Mouse (Mus musculus) lung, postnatal 0 days (tissue): ENCODE results near the gene Pdxdc1. TPM values are rescaled to one million over a fixed set of nuclear protein-coding genes. Genes with fewer than 3 reads are reported as not detected.

Experiments
- ATAC-seq: fragments of 200-750 bp; cut with Nextera tagmentation; 2 replicates; pipeline ENCODE4 v1.8.0; 2017; ENCODE audit warnings: moderate library complexity
- DNase-seq: peaks from one replicate; pipeline ENCODE4 v3.0.0-alpha.2; 2016; ENCODE audit warnings: low spot score
- H3K27ac ChIP-seq: fragments of 300-500 bp; sonication (generic); 2 replicates; pipeline ENCODE4 v1.5.1; 2014; ENCODE audit warnings: antibody characterized with exemption, mild to moderate bottlenecking, low read length, mixed read lengths
- H3K27me3 ChIP-seq: fragments of 300-500 bp; sonication (generic); replicated peaks from 2 replicates; pipeline ENCODE4 v1.6.1; 2014; ENCODE audit warnings: low read length, mixed read lengths; ENCODE audit not compliant: insufficient read depth
- H3K36me3 ChIP-seq: fragments of 300-500 bp; sonication (generic); 2 replicates; pipeline ENCODE4 v1.6.1; 2014; ENCODE audit warnings: low read length, mixed read lengths; ENCODE audit not compliant: insufficient read depth
- H3K4me1 ChIP-seq: fragments of 300-500 bp; sonication (generic); 2 replicates; pipeline ENCODE4 v1.6.1; 2014; ENCODE audit warnings: antibody characterized with exemption, low read depth, low read length, mixed read lengths; ENCODE audit not compliant: insufficient read depth
- H3K4me2 ChIP-seq: fragments of 300-500 bp; sonication (generic); replicated peaks from 2 replicates; pipeline ENCODE4 v1.6.1; 2014; ENCODE audit warnings: low read depth, mild to moderate bottlenecking, low read length, moderate library complexity, mixed read lengths
- H3K4me3 ChIP-seq: fragments of 300-500 bp; sonication (generic); 2 replicates; pipeline ENCODE4 v1.5.1; 2014; ENCODE audit warnings: low read depth, low read length
- H3K9ac ChIP-seq: fragments of 300-500 bp; sonication (generic); replicated peaks from 2 replicates; pipeline ENCODE4 v1.6.1; 2014; ENCODE audit warnings: low read depth, mild to moderate bottlenecking
- H3K9me3 ChIP-seq: fragments of 300-500 bp; sonication (generic); 2 replicates; pipeline ENCODE4 v1.6.1; 2016; ENCODE audit warnings: low read length, mixed read lengths
- CTCF ChIP-seq: IDR thresholded peaks from 2 replicates; pipeline ENCODE4 v1.5.1; 2016; ENCODE audit warnings: antibody characterized with exemption, mild to moderate bottlenecking
- EP300 ChIP-seq: IDR thresholded peaks from 2 replicates; pipeline ENCODE4 v1.6.1; 2016; ENCODE audit warnings: antibody characterized with exemption, mild to moderate bottlenecking, control low read depth
- WGBS: fragments of 180-500 bp; shearing (Covaris S2); extraction: QIAGEN DNeasy Blood & Tissue Kit; methylation state at CpG from one replicate; pipeline ENCODE4 v1.1.7; 2014; 5-methylcytosine and 5-hydroxymethylcytosine counted together
- polyA plus RNA-seq: library from polyadenylated mRNA; unstranded; fragments of >200 nt; fragmentation: Nextera tagmentation; extraction: Ambion mirVana; gene quantifications from 2 replicates; pipeline ENCODE4 v1.2.1, GENCODE M21; 2015

Pdxdc1 gene
- polyA plus RNA-seq, 1 experiment from 2014 or later, result 57.0 TPM

GRCm38 (mm10) chr16:13830444-13830843 lies 72.5 kb downstream of the Pdxdc1 start:
- H3K4me1 ChIP-seq, result no peaks in the 10 kb centered on the region
- peaks cover 49% of the 10 kb centered on the region for H3K36me3 ChIP-seq
- H3K9ac ChIP-seq, result no peak overlapping the region
- no peak overlapping the region for H3K27ac ChIP-seq
- H3K27me3 ChIP-seq, result no peaks in the 10 kb centered on the region
- ATAC-seq (no peak), DNase-seq (no peak)
- H3K4me2 ChIP-seq, result no peak overlapping the region
- TF ChIP-seq EP300, result no peak
- TF ChIP-seq CTCF, result peak; percentile 29; the same call in 1 of the 2 replicates
- H3K9me3 ChIP-seq, result no peaks in the 10 kb centered on the region
- WGBS, result 87% methylated on average over 10 of the region's 10 CpGs
- no peak overlapping the region for H3K4me3 ChIP-seq

DNA sequence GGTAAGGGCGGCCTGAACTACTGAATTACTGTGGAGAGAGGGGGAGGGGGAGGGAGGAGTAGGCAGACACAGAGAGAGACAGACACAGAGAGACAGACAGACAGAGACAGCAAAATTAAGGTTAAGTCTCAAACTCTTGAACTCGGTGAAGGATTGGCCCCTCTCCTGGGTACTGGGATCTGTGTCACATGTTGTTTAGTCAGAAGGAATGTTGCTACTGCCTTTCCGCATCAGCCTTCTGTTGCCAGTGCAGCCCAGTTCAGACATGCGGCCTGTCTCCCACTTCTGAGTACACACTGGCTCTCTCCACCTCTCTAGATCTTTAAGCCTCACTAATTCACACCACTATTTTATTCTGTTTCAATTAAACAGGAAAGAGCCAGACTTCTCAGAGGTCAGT lies 76.4 kb downstream of the Pdxdc1 start:
- no peak for TF ChIP-seq CTCF
- TF ChIP-seq EP300, result no peak
- Histone ChIP-seq H3K9me3 (no peaks in the 10 kb centered on the region), H3K4me1 (no peaks in the 10 kb centered on the region), H3K27ac (no peak overlapping the region), H3K4me2 (no peak overlapping the region), H3K9ac (no peak overlapping the region), H3K36me3 (peaks cover 25% of the 10 kb centered on the region), H3K4me3 (no peak overlapping the region), H3K27me3 (no peaks in the 10 kb centered on the region)
- no peak for ATAC-seq
- no peak for DNase-seq
- WGBS, result 77% methylated on average over 4 of the region's 4 CpGs

DNA sequence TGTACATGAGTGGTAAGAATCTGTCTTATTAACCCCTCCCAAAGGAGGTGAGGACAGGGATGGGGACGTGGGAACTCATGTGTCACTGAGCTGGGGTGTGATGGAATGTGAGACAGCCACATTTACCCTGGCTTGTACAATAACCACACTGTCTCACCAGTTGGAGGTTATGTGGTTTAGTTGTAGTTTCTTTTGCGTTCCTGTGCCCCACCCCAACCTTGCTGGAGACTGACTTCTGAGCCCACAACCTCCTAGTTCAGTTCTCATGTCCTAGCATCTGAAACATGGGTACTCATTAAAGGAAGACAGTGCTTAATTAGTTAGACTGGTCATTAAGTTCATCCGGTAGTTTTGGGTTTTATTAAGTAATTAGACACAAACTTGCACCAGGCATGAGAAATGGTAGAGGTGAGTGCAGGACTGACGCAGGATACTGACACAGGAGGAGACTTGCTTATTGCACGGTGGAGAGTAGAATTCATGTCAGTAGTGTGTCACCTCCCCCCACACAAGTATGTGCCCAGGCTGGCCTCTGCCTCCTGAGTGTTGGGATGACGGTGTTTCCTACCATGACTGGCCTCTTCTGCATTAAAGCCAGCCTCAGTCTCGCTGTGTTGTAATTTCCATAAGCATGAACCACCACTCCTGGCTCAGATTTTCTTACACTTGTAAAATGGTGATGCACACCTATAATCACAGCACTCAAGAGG lies 77.0 kb downstream of the Pdxdc1 start:
- Histone ChIP-seq H3K4me2 (no peak overlapping the region), H3K36me3 (peaks cover 20% of the 10 kb centered on the region; the same call in 1 of the 2 replicates), H3K9ac (no peak overlapping the region), H3K4me1 (no peaks in the 10 kb centered on the region), H3K27ac (no peak overlapping the region), H3K4me3 (no peak overlapping the region), H3K9me3 (no peaks in the 10 kb centered on the region), H3K27me3 (no peaks in the 10 kb centered on the region)
- TF ChIP-seq EP300 (no peak), CTCF (no peak)
- 66% methylated on average over 7 of the region's 7 CpGs for WGBS
- ATAC-seq, result no peak; the same call in 1 of the 2 replicates
- DNase-seq, result no peak

- Histone ChIP-seq H3K9me3 (no peaks in the 10 kb centered on the region), H3K4me1 (peaks cover 11% of the 10 kb centered on the region; the same call in 1 of the 2 replicates), H3K27ac (no peak overlapping the region), H3K4me2 (no peak overlapping the region), H3K36me3 (0 out of 2 replicates have a peak, but pooled peaks cover 3% of the 10 kb centered on the region), H3K27me3 (no peaks in the 10 kb centered on the region), H3K9ac (no peak overlapping the region), H3K4me3 (no peak overlapping the region)
- ATAC-seq (no peak), DNase-seq (no peak)
- 97% methylated on average over 5 of the region's 5 CpGs for WGBS
- TF ChIP-seq CTCF (peak; percentile 24), EP300 (no peak)
These were observed 82.2 kb downstream of the Pdxdc1 start for GRCm38 (mm10) chr16:13820771-13821170.

DNA sequence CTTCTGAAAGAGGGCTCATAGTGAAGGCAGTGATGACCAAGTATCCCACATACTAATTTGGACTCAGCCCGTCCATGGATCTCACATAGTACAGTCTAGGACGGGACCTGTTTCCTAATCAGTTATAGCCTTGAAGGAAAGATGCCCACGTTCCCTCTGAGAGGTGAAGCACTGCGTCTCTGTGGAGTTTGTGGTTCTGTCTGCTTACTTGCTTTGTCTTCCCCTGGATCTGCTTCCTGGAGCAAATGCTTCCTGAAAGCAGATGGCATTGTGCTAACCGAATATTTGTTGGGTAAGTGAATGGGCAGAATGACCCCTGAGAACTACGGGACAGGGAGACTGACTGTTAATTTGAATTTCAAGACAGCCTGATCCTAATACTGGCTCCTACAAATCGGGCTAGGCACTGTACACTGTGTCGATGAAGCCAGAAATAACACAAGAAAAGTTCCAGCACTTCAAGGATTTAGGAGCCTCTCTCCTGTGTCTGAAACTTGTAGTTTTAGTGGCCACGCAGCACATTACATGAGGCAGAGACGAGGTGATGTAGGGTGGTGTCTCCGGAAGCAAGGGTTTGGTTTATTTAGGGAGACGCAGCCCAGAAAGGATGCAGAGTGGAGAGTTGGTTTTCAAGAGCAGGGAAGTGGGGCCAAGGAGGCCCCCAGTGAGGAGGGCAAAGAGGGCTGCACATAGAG lies 83.0 kb downstream of the Pdxdc1 start:
- Histone ChIP-seq H3K9ac (peak overlapping the region; percentile 83), H3K4me2 (peak overlapping the region; percentile 81), H3K27ac (peak overlapping the region; percentile 69), H3K4me1 (peaks cover 11% of the 10 kb centered on the region; the same call in 1 of the 2 replicates), H3K27me3 (no peaks in the 10 kb centered on the region), H3K36me3 (0 out of 2 replicates have a peak, but pooled peaks cover 3% of the 10 kb centered on the region), H3K9me3 (no peaks in the 10 kb centered on the region), H3K4me3 (peak overlapping the region; percentile 76)
- ATAC-seq (no peak), DNase-seq (peak; percentile 20)
- WGBS, result 16% methylated on average over 12 of the region's 12 CpGs
- no peak for TF ChIP-seq CTCF
- TF ChIP-seq EP300, result no peak

GRCm38 (mm10) chr16:13819394-13819743 lies 83.6 kb downstream of the Pdxdc1 start:
- Histone ChIP-seq H3K9me3 (no peaks in the 10 kb centered on the region), H3K4me2 (peak overlapping the region; percentile 81), H3K9ac (peak overlapping the region; percentile 83), H3K36me3 (0 out of 2 replicates have a peak, but pooled peaks cover 3% of the 10 kb centered on the region), H3K27ac (peak overlapping the region; percentile 69), H3K4me3 (peak overlapping the region; percentile 76), H3K27me3 (no peaks in the 10 kb centered on the region), H3K4me1 (peaks cover 11% of the 10 kb centered on the region; the same call in 1 of the 2 replicates)
- DNase-seq (no peak), ATAC-seq (peak; percentile 26)
- TF ChIP-seq EP300, result no peak
- TF ChIP-seq CTCF, result no peak
- WGBS, result under 1% methylated on average over 36 of the region's 36 CpGs
